Mouse (Mus musculus) CD4-positive, CD25-positive, alpha-beta regulatory T cell, adult 2 months (primary cell): Measurements from ENCODE around the gene R3hdm2.

Experiments used
- DNase-seq: peaks from one replicate; pipeline ENCODE4 v3.0.0-alpha.2; 2012; ENCODE audit warnings: low read depth, low spot score

Gene R3hdm2

GRCm38 (mm10) chr10:127380251-127380691 lies at the start of gene R3hdm2:
Gene R3hdm2, plus strand, starts transcription at chr10:127380327.
- peak; percentile 96 for DNase-seq

GRCm38 (mm10) chr10:127332211-127332874 lies 47.8 kb upstream of the R3hdm2 start:
- peak; percentile 59 for DNase-seq

GRCm38 (mm10) chr10:127333152-127333551 lies 47.0 kb upstream of the R3hdm2 start:
- DNase-seq = peak; percentile 76

- peak; percentile 49 for DNase-seq
Observed at GRCm38 (mm10) chr10:127335271-127335670, 44.9 kb upstream of the R3hdm2 start.

- no peak for DNase-seq
Observed at GRCm38 (mm10) chr10:127336952-127337351, 43.2 kb upstream of the R3hdm2 start.

GRCm38 (mm10) chr10:127337536-127338099 lies 42.5 kb upstream of the R3hdm2 start:
- peak; percentile 53 for DNase-seq

- DNase-seq = peak; percentile 94
Observed at GRCm38 (mm10) chr10:127338930-127339682, 41.0 kb upstream of the R3hdm2 start.

- peak; percentile 48 for DNase-seq
Observed at GRCm38 (mm10) chr10:127339683-127340576, 40.2 kb upstream of the R3hdm2 start.

GRCm38 (mm10) chr10:127340577-127341359 lies 39.4 kb upstream of the R3hdm2 start:
- peak; percentile 43 for DNase-seq

- no peak for DNase-seq
Observed at GRCm38 (mm10) chr10:127341360-127341690, 38.8 kb upstream of the R3hdm2 start.

- DNase-seq = peak; percentile 90
Observed at GRCm38 (mm10) chr10:127341891-127342639, 38.1 kb upstream of the R3hdm2 start, which contains the start of gene Gli1. Gene Gli1, minus strand, starts transcription at chr10:127341974.

GRCm38 (mm10) chr10:127343029-127343428 lies 37.1 kb upstream of the R3hdm2 start:
- DNase-seq = no peak

- no peak for DNase-seq
Observed at GRCm38 (mm10) chr10:127346173-127346572, 34.0 kb upstream of the R3hdm2 start.

- peak; percentile 53 for DNase-seq
Observed at GRCm38 (mm10) chr10:127348957-127349356, 31.2 kb upstream of the R3hdm2 start.

- DNase-seq = no peak
Observed at GRCm38 (mm10) chr10:127349810-127350209, 30.3 kb upstream of the R3hdm2 start.

GRCm38 (mm10) chr10:127350594-127351284 lies 29.4 kb upstream of the R3hdm2 start:
- peak; percentile 88 for DNase-seq

GRCm38 (mm10) chr10:127351285-127351595 lies 28.9 kb upstream of the R3hdm2 start:
- no peak for DNase-seq

GRCm38 (mm10) chr10:127351719-127352118 lies 28.4 kb upstream of the R3hdm2 start:
- no peak for DNase-seq

- no peak for DNase-seq
Observed at GRCm38 (mm10) chr10:127352187-127352586, 27.9 kb upstream of the R3hdm2 start.

GRCm38 (mm10) chr10:127352766-127353165 lies 27.4 kb upstream of the R3hdm2 start:
- no peak for DNase-seq
